Mouse (Mus musculus): Measurements from ENCODE around the gene Yipf1.

DNA sequence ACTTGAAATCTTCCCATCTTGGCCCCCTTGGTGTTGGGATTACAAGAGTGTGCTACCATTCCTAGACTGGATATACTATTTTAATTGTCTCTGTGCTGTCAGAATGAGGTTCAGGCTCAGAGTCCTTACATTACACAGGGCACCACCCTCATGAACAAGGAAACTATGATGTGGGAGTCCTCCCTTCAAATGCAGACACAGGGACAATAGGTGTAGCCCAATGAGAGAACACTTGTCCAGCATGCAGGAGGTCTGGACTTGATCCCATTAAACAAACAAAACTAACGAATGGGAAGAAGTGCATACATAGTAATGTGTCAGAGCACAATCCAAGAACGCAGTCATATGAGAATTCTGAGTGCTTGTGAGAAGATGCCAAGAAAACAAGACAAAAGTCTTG lies 26.6 kb upstream of the Yipf1 start:
- TF ChIP-seq EP300 (IDR thresholded peaks at IDR 0.05; ENCODE audit: low read depth) (no peak), CTCF (IDR thresholded peaks at IDR 0.05; ENCODE audit: low read depth) (no peak)
